Mouse (Mus musculus) forebrain, embryonic 14.5 days (tissue): ENCODE data around the gene Nup107. TPM values are rescaled to one million over a fixed set of nuclear protein-coding genes. Genes with fewer than 3 reads are reported as not detected.

Experiments
- ATAC-seq: fragments of 200-750 bp; cut with Nextera tagmentation; 2 replicates; pipeline ENCODE4 v1.8.0; 2017; ENCODE audit warnings: mild to moderate bottlenecking, moderate library complexity
- DNase-seq: peaks from one replicate; pipeline ENCODE4 v3.0.0-alpha.2; 2015; ENCODE audit warnings: low spot score
- H3K27ac ChIP-seq: fragments of 300-500 bp; sonication (generic); 2 replicates; pipeline ENCODE4 v1.5.1; 2014; ENCODE audit warnings: low read depth, mild to moderate bottlenecking, control low read depth, low read length, moderate library complexity
- H3K27me3 ChIP-seq: fragments of 300-500 bp; sonication (generic); replicated peaks from 2 replicates; pipeline ENCODE4 v1.6.1; 2014; ENCODE audit warnings: low read length, control low read depth, mixed read lengths; ENCODE audit not compliant: control insufficient read depth, insufficient read depth
- H3K36me3 ChIP-seq: fragments of 300-500 bp; sonication (generic); 2 replicates; pipeline ENCODE4 v1.6.1; 2014; ENCODE audit warnings: low read length, control low read depth; ENCODE audit not compliant: control insufficient read depth, insufficient read depth
- H3K4me1 ChIP-seq: fragments of 300-500 bp; sonication (generic); 2 replicates; pipeline ENCODE4 v1.6.1; 2014; ENCODE audit warnings: antibody characterized with exemption, low read length, control low read depth; ENCODE audit not compliant: control insufficient read depth, insufficient read depth
- H3K4me2 ChIP-seq: fragments of 300-500 bp; sonication (generic); 2 replicates; pipeline ENCODE4 v1.6.1; 2014; ENCODE audit warnings: mild to moderate bottlenecking, control low read depth, low read length
- H3K4me3 ChIP-seq: fragments of 300-500 bp; sonication (generic); 2 replicates; pipeline ENCODE4 v1.5.1; 2014; ENCODE audit warnings: low read depth, low read length, control low read depth
- H3K9ac ChIP-seq: fragments of 300-500 bp; sonication (generic); 2 replicates; pipeline ENCODE4 v1.6.1; 2014; ENCODE audit warnings: mild to moderate bottlenecking, low read length, control low read depth, moderate library complexity
- H3K9me3 ChIP-seq: fragments of 300-500 bp; sonication (generic); replicated peaks from 2 replicates; pipeline ENCODE4 v1.6.1; 2016; ENCODE audit warnings: low read length, control low read depth, mixed read lengths; ENCODE audit not compliant: control insufficient read depth
- WGBS: fragments of 180-500 bp; shearing (Covaris S2); extraction: QIAGEN DNeasy Blood & Tissue Kit; methylation state at CpG from one replicate; pipeline ENCODE4 v1.1.7; 2014; 5-methylcytosine and 5-hydroxymethylcytosine counted together
- polyA plus RNA-seq: library from polyadenylated mRNA; unstranded; fragments of >200 nt; fragmentation: Nextera tagmentation; extraction: Ambion mirVana; gene quantifications from 2 replicates; pipeline ENCODE4 v1.2.1, GENCODE M21; 2014

Nup107 gene
- polyA plus RNA-seq, 1 experiment from 2014 or later = 68.7 TPM

GRCm38 (mm10) chr10:117829472-117830155 is 37.1 kb upstream of the Nup107 start:
- DNase-seq (no peak), ATAC-seq (no peak)
- H3K9me3 ChIP-seq = no peaks in the 10 kb centered on the region
- no peak overlapping the region for H3K4me3 ChIP-seq
- no peak overlapping the region for H3K4me2 ChIP-seq
- H3K4me1 ChIP-seq = no peaks in the 10 kb centered on the region
- 96% methylated on average over 7 of the region's 7 CpGs for WGBS
- no peaks in the 10 kb centered on the region for H3K27me3 ChIP-seq
- no peak overlapping the region for H3K27ac ChIP-seq
- no peak overlapping the region for H3K9ac ChIP-seq
- no peaks in the 10 kb centered on the region for H3K36me3 ChIP-seq

- Histone ChIP-seq H3K9me3 (no peaks in the 10 kb centered on the region), H3K36me3 (no peaks in the 10 kb centered on the region), H3K4me1 (no peaks in the 10 kb centered on the region), H3K9ac (no peak overlapping the region), H3K27me3 (no peaks in the 10 kb centered on the region), H3K4me2 (no peak overlapping the region), H3K27ac (no peak overlapping the region), H3K4me3 (no peak overlapping the region)
- DNase-seq (no peak), ATAC-seq (no peak)
- WGBS = 83% methylated on average over 4 of the region's 4 CpGs
These were observed 36.5 kb upstream of the Nup107 start for GRCm38 (mm10) chr10:117829022-117829421.

GRCm38 (mm10) chr10:117828536-117828935 is 36.0 kb upstream of the Nup107 start:
- 86% methylated on average over 4 of the region's 4 CpGs for WGBS
- Histone ChIP-seq H3K27ac (no peak overlapping the region), H3K9me3 (no peaks in the 10 kb centered on the region), H3K27me3 (no peaks in the 10 kb centered on the region), H3K36me3 (no peaks in the 10 kb centered on the region), H3K9ac (no peak overlapping the region), H3K4me1 (no peaks in the 10 kb centered on the region), H3K4me3 (no peak overlapping the region), H3K4me2 (no peak overlapping the region)
- DNase-seq (no peak), ATAC-seq (no peak)

- no peak for ATAC-seq
These were observed 32.1 kb upstream of the Nup107 start for GRCm38 (mm10) chr10:117824647-117825046.

GRCm38 (mm10) chr10:117824139-117824538 is 31.6 kb upstream of the Nup107 start:
- Histone ChIP-seq H3K4me2 (no peak overlapping the region), H3K9me3 (no peaks in the 10 kb centered on the region), H3K4me3 (no peak overlapping the region), H3K27ac (no peak overlapping the region), H3K9ac (no peak overlapping the region), H3K27me3 (no peaks in the 10 kb centered on the region), H3K4me1 (no peaks in the 10 kb centered on the region), H3K36me3 (peaks cover 39% of the 10 kb centered on the region)
- DNase-seq (no peak), ATAC-seq (no peak)
- WGBS = 62% methylated on average over 4 of the region's 4 CpGs

More at GRCm38 (mm10) chr10:117824647-117825046, 32.1 kb upstream of the Nup107 start:
- Histone ChIP-seq H3K9ac (no peak overlapping the region), H3K4me1 (no peaks in the 10 kb centered on the region), H3K4me2 (no peak overlapping the region), H3K27me3 (no peaks in the 10 kb centered on the region), H3K9me3 (no peaks in the 10 kb centered on the region), H3K4me3 (no peak overlapping the region), H3K36me3 (peaks cover 34% of the 10 kb centered on the region), H3K27ac (no peak overlapping the region)
- no peak for DNase-seq
- 88% methylated on average over 4 of the region's 4 CpGs for WGBS

GRCm38 (mm10) chr10:117823321-117823720 is 30.8 kb upstream of the Nup107 start:
- WGBS = 91% methylated on average over 6 of the region's 6 CpGs
- peaks cover 47% of the 10 kb centered on the region for H3K36me3 ChIP-seq

GRCm38 (mm10) chr10:117818600-117818999 is 26.1 kb upstream of the Nup107 start:
- H3K4me1 ChIP-seq = no peaks in the 10 kb centered on the region
- ATAC-seq (no peak), DNase-seq (no peak)
- H3K27me3 ChIP-seq = no peaks in the 10 kb centered on the region
- peaks cover 80% of the 10 kb centered on the region for H3K36me3 ChIP-seq
- H3K9ac ChIP-seq = no peak overlapping the region
- H3K27ac ChIP-seq = no peak overlapping the region
- H3K4me2 ChIP-seq = no peak overlapping the region
- no peak overlapping the region for H3K4me3 ChIP-seq
- 83% methylated on average over 6 of the region's 6 CpGs for WGBS
- no peaks in the 10 kb centered on the region for H3K9me3 ChIP-seq

More at GRCm38 (mm10) chr10:117823321-117823720, 30.8 kb upstream of the Nup107 start:
- Histone ChIP-seq H3K27ac (no peak overlapping the region), H3K9ac (no peak overlapping the region), H3K27me3 (no peaks in the 10 kb centered on the region), H3K4me3 (no peak overlapping the region), H3K4me2 (no peak overlapping the region), H3K4me1 (no peaks in the 10 kb centered on the region), H3K9me3 (no peaks in the 10 kb centered on the region)
- ATAC-seq (no peak), DNase-seq (no peak)

- no peaks in the 10 kb centered on the region for H3K4me1 ChIP-seq
- H3K9ac ChIP-seq = no peak overlapping the region
- no peak for DNase-seq
- no peak overlapping the region for H3K27ac ChIP-seq
- H3K9me3 ChIP-seq = no peaks in the 10 kb centered on the region
- peaks cover 73% of the 10 kb centered on the region for H3K36me3 ChIP-seq
- H3K4me2 ChIP-seq = no peak overlapping the region
- no peaks in the 10 kb centered on the region for H3K27me3 ChIP-seq
- 95% methylated on average over 6 of the region's 6 CpGs for WGBS
- no peak overlapping the region for H3K4me3 ChIP-seq
- ATAC-seq = no peak
These were observed 24.2 kb upstream of the Nup107 start for GRCm38 (mm10) chr10:117816721-117817120.

GRCm38 (mm10) chr10:117812501-117812900 is 20.0 kb upstream of the Nup107 start:
- Histone ChIP-seq H3K27ac (no peak overlapping the region), H3K4me1 (no peaks in the 10 kb centered on the region), H3K9ac (no peak overlapping the region), H3K27me3 (no peaks in the 10 kb centered on the region), H3K4me3 (no peak overlapping the region), H3K4me2 (no peak overlapping the region), H3K36me3 (peaks cover 39% of the 10 kb centered on the region), H3K9me3 (no peaks in the 10 kb centered on the region)
- ATAC-seq = no peak
- no peak for DNase-seq
- WGBS = 93% methylated on average over 2 of the region's 2 CpGs
